Mouse (Mus musculus) hindbrain, postnatal 0 days (tissue): ENCODE data around the gene Stx6. TPM values are rescaled to one million over a fixed set of nuclear protein-coding genes. Genes with fewer than 3 reads are reported as not detected.

Experiments used
- ATAC-seq: fragments of 200-750 bp; cut with Nextera tagmentation; 2 replicates; pipeline ENCODE4 v1.8.0; 2017; ENCODE audit warnings: mild to moderate bottlenecking, moderate TSS enrichment, moderate library complexity
- DNase-seq: peaks from one replicate; pipeline ENCODE4 v3.0.0-alpha.2; 2015; ENCODE audit warnings: low spot score
- H3K27ac ChIP-seq: fragments of 300-500 bp; sonication (generic); 2 replicates; pipeline ENCODE4 v1.5.1; 2014; ENCODE audit warnings: mild to moderate bottlenecking
- H3K27me3 ChIP-seq: fragments of 300-500 bp; sonication (generic); 2 replicates; pipeline ENCODE4 v1.6.1; 2014; ENCODE audit warnings: low read length, mixed read lengths; ENCODE audit not compliant: insufficient read depth
- H3K36me3 ChIP-seq: fragments of 300-500 bp; sonication (generic); 2 replicates; pipeline ENCODE4 v1.6.1; 2014; ENCODE audit warnings: low read length, mixed read lengths; ENCODE audit not compliant: insufficient read depth
- H3K4me1 ChIP-seq: fragments of 300-500 bp; sonication (generic); 2 replicates; pipeline ENCODE4 v1.6.1; 2014; ENCODE audit warnings: antibody characterized with exemption, low read length, mixed read lengths; ENCODE audit not compliant: insufficient read depth
- H3K4me2 ChIP-seq: fragments of 300-500 bp; sonication (generic); 2 replicates; pipeline ENCODE4 v1.6.1; 2014; ENCODE audit warnings: low read depth, mild to moderate bottlenecking, low read length, moderate library complexity, mixed read lengths
- H3K4me3 ChIP-seq: fragments of 300-500 bp; sonication (generic); 2 replicates; pipeline ENCODE4 v1.5.1; 2014; ENCODE audit warnings: low read length
- H3K9ac ChIP-seq: fragments of 300-500 bp; sonication (generic); replicated peaks from 2 replicates; pipeline ENCODE4 v1.6.1; 2014; ENCODE audit warnings: mild to moderate bottlenecking, low read length, moderate library complexity, mixed read lengths
- H3K9me3 ChIP-seq: fragments of 300-500 bp; sonication (generic); 2 replicates; pipeline ENCODE4 v1.6.1; 2016; ENCODE audit warnings: low read length, mixed read lengths
- CTCF ChIP-seq: IDR thresholded peaks from 2 replicates; pipeline ENCODE4 v1.5.1; 2016; ENCODE audit warnings: antibody characterized with exemption, control low read depth, low read depth
- WGBS: fragments of 180-500 bp; shearing (Covaris S2); extraction: QIAGEN DNeasy Blood & Tissue Kit; methylation state at CpG from one replicate; pipeline ENCODE4 v1.1.7; 2014; 5-methylcytosine and 5-hydroxymethylcytosine counted together
- polyA plus RNA-seq: library from polyadenylated mRNA; unstranded; fragments of >200 nt; fragmentation: Nextera tagmentation; extraction: Ambion mirVana; gene quantifications from 2 replicates; pipeline ENCODE4 v1.2.1, GENCODE M21; 2015
- total RNA-seq: library from RNA; depleted of rRNA; stranded (reverse); fragments of >200 nt; gene quantifications from 2 replicates; pipeline ENCODE4 v1.2.3, GENCODE M21; 2014

The Stx6 gene
- total and polyA plus RNA-seq, 2 experiments from 2014 or later = 82.2 to 84.2 TPM

DNA sequence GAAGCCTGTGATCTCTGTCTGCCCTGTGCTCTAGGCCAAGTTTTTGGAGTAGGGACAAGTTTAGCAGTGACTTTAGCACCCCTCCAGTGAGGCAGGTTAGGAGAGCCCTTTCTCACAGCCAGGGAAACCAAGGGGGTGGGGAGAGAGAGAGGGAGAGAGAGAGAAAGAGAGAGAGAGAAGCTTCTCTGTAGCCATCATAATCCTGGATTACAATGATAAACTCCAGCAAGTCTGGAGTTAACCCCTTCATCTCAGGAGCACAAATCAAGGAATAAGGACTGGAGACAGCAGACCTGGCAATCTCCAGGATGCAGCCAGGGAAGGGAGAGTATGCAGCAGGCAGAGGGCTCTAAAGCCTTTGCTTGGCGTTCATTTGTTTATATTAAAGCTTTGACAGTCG lies 77.1 kb downstream of the Stx6 start:
- no peak for DNase-seq
- no peak for ATAC-seq
- Histone ChIP-seq H3K27ac (peak overlapping the region; percentile 28; the same call in 1 of the 2 replicates), H3K36me3 (no peaks in the 10 kb centered on the region), H3K4me2 (no peak overlapping the region), H3K9ac (no peak overlapping the region), H3K27me3 (no peaks in the 10 kb centered on the region), H3K4me1 (peaks cover 22% of the 10 kb centered on the region), H3K4me3 (no peak overlapping the region), H3K9me3 (no peaks in the 10 kb centered on the region)
- WGBS = 26% methylated on average over 2 of the region's 2 CpGs
- no peak for TF ChIP-seq CTCF

DNA sequence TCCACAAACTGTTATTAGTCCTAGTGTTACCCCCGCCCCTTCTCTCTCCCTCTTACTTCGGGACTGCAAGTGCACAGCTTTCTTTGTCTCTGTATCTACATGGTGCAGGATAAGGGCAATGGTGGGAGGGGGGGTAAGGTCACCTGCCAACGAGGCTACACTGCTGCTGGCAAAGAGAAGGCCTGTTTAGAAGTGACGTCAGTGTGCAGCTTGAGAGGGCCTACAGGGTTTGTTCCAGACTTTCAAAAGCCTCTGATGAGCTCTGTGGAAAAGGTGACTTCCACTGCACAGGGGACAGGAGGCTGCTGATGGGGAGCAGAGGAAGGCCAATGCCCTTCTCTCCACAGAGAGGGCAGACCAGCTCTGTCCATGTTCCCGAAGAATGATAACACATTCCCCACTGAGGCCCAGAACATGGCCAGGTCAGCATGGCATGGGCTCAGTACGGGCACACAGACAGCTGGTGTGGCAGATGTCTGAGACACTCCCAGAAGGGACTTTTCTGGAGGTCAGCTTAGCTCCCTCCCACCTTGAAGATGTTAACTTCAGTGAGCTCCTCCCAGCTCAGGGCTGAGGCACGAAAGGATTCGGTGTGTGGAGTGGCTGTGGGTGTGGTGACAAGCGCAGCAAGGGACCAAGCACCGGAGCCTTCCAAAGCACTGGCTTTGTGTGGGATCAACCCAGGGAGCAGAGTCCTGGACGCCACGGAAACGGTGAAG lies 78.0 kb downstream of the Stx6 start:
- Histone ChIP-seq H3K36me3 (no peaks in the 10 kb centered on the region), H3K9me3 (no peaks in the 10 kb centered on the region), H3K27ac (peak overlapping the region; percentile 28), H3K4me1 (peaks cover 20% of the 10 kb centered on the region), H3K4me2 (no peak overlapping the region), H3K9ac (no peak overlapping the region), H3K4me3 (no peak overlapping the region), H3K27me3 (no peaks in the 10 kb centered on the region)
- DNase-seq = no peak
- ATAC-seq = no peak
- no peak for TF ChIP-seq CTCF
- whole genome bisulfite sequencing = 35% methylated on average over 13 of the region's 13 CpGs

DNA sequence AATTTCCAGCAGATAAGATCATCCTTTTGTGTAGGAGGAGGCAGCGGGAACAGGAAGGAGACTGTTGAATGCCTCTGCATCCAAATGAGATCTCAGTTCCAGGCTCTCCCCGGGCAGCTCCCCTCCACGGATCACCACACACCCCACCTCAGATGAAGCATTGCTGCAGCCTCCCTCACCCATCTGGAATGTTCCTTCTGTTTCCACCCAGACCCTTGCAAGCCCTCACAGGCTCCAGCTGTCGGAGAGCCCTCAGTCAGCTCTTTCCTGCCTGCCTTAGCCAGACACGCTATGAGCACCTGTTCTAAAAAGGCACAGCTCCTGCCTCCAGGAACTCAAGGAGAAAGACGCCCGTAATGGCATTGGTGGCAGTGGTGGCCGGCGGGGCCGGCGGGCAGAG lies 78.9 kb downstream of the Stx6 start:
- Histone ChIP-seq H3K4me2 (no peak overlapping the region), H3K9me3 (no peaks in the 10 kb centered on the region), H3K36me3 (no peaks in the 10 kb centered on the region), H3K9ac (no peak overlapping the region), H3K27ac (peak overlapping the region; percentile 28; the same call in 1 of the 2 replicates), H3K4me3 (no peak overlapping the region), H3K27me3 (no peaks in the 10 kb centered on the region), H3K4me1 (peaks cover 20% of the 10 kb centered on the region)
- no peak for TF ChIP-seq CTCF
- WGBS = 62% methylated on average over 11 of the region's 11 CpGs
- ATAC-seq = no peak
- DNase-seq = no peak

DNA sequence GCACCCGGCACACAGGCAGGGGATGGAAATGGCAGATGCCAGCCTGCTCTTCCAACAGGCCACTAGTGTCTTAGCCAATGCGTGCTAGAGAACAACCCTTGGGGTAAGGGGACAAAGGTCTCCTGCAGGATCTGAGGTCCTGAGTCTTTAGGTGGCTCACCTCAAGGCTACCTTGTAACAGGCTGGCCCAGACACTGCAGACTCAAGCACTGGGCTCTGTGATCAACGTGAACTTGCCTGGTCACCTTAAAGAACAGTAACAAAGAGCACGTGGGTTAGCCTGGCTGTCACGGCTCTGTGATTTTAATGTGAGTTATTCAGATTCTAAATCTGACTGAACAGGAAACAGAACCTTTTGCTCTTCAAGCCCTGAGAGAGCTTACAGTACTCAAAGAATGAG lies 79.6 kb downstream of the Stx6 start:
- WGBS = 76% methylated on average over 5 of the region's 5 CpGs
- H3K27ac ChIP-seq = no peak overlapping the region

DNA sequence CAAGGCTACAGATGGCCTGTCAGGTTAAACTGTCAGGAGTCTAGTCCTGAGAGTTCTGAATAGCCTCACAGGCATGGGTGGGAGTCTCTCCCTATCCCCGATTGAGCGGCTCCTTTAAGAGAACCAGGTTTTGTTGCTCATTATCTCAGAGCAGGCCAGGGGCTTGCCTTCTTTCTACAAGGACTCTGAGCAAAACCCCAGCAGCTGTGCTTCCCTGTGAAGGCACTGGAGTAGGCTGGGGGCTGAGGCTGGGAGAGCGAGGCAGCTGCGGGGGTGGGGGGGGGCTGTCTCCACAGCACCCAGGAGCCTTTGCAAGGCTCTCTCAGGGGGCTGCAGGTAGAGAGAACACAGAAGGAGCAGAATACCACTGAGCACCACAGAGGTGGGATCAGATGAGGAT lies 80.7 kb downstream of the Stx6 start:
- no peak for DNase-seq
- TF ChIP-seq CTCF = no peak
- Histone ChIP-seq H3K27ac (no peak overlapping the region), H3K4me1 (peaks cover 6% of the 10 kb centered on the region), H3K9me3 (no peaks in the 10 kb centered on the region), H3K9ac (no peak overlapping the region), H3K36me3 (no peaks in the 10 kb centered on the region), H3K4me2 (no peak overlapping the region), H3K4me3 (no peak overlapping the region), H3K27me3 (no peaks in the 10 kb centered on the region)
- 75% methylated on average over 4 of the region's 4 CpGs for WGBS
- no peak for ATAC-seq

More for the DNA sequence above, 79.6 kb downstream of the Stx6 start:
- H3K9ac ChIP-seq = no peak overlapping the region
- H3K4me2 ChIP-seq = no peak overlapping the region
- peaks cover 15% of the 10 kb centered on the region for H3K4me1 ChIP-seq
- H3K9me3 ChIP-seq = no peaks in the 10 kb centered on the region
- no peak overlapping the region for H3K4me3 ChIP-seq
- no peak for TF ChIP-seq CTCF
- no peaks in the 10 kb centered on the region for H3K27me3 ChIP-seq
- no peak for DNase-seq
- no peaks in the 10 kb centered on the region for H3K36me3 ChIP-seq
- ATAC-seq = no peak

DNA sequence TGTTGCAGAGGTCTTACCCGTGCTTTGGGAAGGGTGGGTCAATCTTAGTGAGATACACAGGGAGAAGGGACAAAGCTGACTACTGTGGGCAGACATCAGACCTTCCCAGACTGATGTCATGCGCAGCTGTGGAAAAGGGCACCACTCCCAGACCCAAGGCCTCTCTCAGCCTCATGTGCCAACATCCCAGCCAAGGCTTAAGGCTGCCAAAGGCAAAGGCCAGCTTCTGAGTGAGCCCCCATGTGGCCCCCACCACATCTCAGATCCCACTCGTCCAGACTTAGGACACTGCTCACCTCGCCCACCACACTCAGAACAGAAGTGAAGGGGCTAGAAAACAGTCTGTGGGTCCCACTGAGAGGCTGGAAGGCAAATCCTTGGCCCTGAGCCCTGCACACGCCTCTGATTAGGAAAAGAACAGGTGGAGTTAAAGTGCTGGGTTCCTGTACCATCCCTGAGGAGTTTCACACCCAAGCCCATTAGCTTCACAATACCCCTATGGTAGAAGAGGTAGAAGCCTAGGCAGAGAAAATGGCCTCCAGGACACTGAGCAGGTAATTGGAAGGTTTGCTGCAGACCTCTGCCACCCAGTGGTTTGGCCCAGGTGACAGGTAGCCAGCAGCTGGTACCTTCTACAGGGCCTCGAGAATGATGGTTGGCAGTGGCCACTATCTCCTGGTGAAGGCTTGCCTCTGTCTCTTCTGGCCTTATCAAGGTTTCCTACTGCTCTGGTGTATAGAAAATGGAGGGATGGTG lies 81.6 kb downstream of the Stx6 start:
- no peak for DNase-seq
- ATAC-seq = no peak
- TF ChIP-seq CTCF = no peak
- H3K9ac ChIP-seq = no peak overlapping the region
- 72% methylated on average over 6 of the region's 6 CpGs for WGBS
- no peak overlapping the region for H3K4me2 ChIP-seq
- no peaks in the 10 kb centered on the region for H3K36me3 ChIP-seq
- no peaks in the 10 kb centered on the region for H3K9me3 ChIP-seq
- H3K4me3 ChIP-seq = no peak overlapping the region
- peaks cover 9% of the 10 kb centered on the region for H3K4me1 ChIP-seq
- no peaks in the 10 kb centered on the region for H3K27me3 ChIP-seq
- no peak overlapping the region for H3K27ac ChIP-seq
